Mouse (Mus musculus) ES-Bruce4 (cell line): Measurements from ENCODE around the gene Hoxc11.

Experiments
- CTCF ChIP-seq: IDR thresholded peaks from one replicate; pipeline ENCODE4 v1.8.1; 2011; ENCODE audit warnings: low read depth, low read length
- EP300 ChIP-seq: IDR thresholded peaks from 2 replicates; pipeline ENCODE4 v1.6.1; 2011; ENCODE audit warnings: low read depth, low read length; ENCODE audit not compliant: insufficient read depth
- POLR2A ChIP-seq: IDR thresholded peaks from one replicate; pipeline ENCODE4 v1.8.1; 2011; ENCODE audit warnings: low read length; ENCODE audit not compliant: insufficient read depth

GRCm38 (mm10) chr15:102961728-102962127 is 7.5 kb downstream of the Hoxc11 start:
- TF ChIP-seq POLR2A = no peak
- no peak for TF ChIP-seq CTCF
- no peak for TF ChIP-seq EP300
